Mouse (Mus musculus) megakaryocyte, embryonic 14.5 days (primary cell): Measurements from ENCODE around the gene Ccar1.

Experiments
- FLI1 ChIP-seq: IDR thresholded peaks from 2 replicates; pipeline ENCODE4 v1.6.1; 2012; ENCODE audit warnings: low read length, inconsistent platforms, mixed read lengths
- GATA1 ChIP-seq: IDR thresholded peaks from 3 replicates; pipeline ENCODE4 v1.6.1; 2012; ENCODE audit warnings: mixed read lengths, low read length, inconsistent platforms, borderline replicate concordance

DNA sequence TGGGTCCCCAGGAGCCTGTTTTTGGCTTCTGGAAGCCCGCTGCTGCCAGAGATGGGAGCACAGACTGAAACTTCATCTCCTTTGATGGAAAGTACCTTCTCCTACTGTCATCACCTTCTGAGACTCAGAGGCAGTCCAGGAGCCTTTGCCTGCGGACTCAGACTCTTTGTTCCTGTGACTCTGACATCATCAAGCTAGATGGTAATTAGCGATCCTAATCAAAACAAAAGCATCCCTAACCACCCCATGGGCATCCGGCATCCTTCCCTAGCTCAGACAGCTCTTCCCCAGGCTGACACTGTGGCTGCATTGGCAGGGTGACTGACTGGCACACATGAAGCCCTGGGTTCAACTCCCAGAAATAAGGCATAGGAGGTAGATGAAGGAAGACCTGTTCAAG lies 69.4 kb downstream of the Ccar1 start:
- TF ChIP-seq GATA1 = no peak
- no peak for TF ChIP-seq FLI1
